Mouse (Mus musculus): Measurements from ENCODE around the gene Apoa1.

The Apoa1 gene

DNA sequence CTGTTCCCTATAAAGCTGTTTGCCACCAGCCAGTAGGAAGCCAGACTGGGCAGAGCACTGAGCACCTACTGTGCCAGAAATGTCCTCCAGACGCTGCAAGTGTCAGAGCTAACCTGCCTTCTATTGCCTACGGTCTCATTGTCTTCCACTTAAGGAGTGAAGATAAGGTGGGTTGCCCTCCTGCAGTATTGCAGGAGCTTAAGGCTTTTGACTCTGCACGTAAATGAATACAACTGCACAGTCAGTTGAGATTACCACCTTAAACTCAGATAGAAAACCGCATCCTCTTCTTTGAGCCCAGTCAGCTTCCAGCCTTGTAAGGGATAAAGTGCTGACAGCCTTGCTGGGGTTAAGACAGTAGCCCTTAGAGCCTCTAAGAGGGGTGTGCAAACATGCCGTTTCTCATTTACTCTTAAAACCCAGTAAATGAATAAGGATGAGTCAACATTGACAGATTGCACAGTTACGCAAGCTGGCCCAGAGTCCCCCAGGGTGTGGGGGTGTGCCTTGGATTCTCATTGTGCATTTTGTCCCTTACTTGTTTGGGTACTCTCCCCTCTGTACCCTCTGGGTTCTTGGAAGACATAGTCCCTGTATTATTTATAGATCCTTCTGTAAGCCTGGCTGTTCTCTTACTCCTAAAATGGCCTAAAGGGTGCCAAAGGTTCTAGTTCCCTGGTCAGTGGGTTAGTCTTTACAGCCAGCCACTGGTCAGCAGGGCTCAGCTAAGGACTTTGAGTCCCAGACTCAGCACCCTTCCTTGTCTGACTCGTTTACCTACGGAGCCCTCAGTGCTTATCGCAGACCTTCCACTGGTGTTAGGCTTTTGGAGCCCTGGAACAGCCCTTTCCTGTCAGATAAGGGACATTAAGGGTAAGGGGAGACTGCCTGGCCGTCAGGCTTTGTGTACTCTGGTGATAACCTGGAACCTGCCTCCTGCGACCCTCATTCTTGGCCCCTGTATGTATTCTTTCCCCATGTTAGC, 12.8 kb upstream of the Apoa1 start:
- DNase-seq (ENCODE audit: low spot score), result peak; percentile 26

DNA sequence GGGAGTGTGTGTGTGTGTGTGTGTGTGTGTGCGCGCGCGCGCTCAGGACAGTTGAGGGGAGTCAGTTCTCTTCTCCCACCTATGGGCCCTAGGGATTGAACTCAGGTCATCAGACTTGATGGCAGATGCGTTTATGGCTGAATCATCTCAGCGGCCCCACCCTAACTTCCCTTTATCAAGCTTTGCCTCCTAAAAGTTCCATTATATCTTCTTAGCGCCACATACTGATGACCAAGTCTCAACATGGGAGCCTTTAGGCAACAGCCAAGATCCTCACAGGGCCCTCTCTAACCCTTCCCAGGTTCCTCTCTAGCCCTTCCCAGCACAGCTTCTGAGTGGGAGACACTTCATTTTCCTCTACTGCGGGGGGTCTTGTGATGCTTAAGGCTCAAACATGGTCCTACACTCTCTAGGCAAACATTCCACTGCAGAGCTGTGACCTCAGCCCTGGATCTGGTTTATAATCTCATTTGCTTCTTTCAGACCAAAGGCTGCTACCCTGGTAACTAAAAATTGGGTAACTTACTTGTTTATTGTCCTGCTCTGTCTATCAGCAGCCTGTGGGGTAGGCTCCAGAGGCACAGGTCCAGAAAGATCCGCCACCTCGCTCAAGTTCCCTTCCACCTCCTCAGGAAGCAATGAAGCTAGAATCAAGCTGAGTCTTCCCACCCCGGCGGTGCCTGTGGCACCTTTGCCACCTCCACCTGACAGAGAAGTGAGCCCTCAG, 11.5 kb upstream of the Apoa1 start:
- no peak for DNase-seq (ENCODE audit: low spot score)

DNA sequence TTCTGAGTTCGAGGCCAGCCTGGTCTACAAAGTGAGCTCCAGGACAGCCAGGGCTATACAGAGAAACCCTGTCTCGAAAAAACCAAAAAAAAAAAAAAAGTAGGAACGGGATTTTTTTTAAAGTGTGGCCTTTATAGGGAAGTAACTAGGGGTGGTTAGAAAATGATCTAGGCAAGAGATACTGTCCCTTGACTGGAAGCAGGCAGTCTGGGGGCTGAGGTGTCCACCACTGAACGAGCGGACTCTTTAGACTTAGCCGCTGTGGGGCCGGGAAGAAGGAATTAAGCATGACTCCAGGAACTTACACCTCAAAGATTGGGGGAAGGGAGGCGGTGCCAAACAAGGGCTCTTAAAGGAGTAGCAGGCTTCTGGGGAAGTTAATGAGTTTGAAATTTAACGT, 10.2 kb upstream of the Apoa1 start:
- DNase-seq (ENCODE audit: low spot score), result no peak

DNA sequence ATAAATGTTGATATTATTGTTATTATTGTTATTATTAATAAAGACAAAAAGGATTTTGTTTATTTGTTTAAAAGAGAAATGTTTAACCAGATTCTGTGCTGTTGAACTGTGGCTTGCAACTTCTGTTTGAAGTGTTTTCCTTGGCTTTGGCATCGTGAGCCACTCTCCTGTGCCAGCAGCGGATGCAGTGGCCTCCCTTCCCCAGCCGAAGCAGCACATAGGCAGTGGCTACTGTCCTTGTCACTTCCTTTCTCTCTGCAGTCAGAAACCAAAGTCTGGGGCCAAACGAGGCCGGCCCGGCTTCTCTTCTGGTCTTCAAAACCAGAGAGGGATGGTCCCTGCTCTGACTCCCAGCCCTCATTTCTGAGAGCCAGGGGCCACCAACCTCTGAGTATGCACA, 5.3 kb upstream of the Apoa1 start:
- no peak for DNase-seq (ENCODE audit: low spot score)

DNA sequence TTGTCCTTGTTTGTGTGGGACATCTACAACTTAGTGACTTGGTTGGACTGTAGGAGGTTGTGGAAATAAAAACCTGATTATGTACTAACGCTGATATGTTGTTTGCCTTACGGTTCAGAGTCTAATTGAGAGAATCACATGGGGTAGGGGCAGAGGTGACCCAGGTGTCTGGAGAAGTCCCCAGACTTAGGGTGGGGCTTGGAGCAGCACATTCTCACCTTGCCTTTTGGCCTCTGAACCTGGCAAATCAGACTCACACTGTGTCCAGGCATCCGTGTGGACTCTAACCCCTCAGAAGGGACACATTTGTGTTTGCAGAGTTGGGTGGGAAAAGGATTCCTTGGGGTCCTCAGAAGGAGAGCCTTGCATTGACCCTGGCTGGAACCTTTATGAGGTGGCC, 4.3 kb upstream of the Apoa1 start:
- no peak for DNase-seq (ENCODE audit: low spot score)

DNA sequence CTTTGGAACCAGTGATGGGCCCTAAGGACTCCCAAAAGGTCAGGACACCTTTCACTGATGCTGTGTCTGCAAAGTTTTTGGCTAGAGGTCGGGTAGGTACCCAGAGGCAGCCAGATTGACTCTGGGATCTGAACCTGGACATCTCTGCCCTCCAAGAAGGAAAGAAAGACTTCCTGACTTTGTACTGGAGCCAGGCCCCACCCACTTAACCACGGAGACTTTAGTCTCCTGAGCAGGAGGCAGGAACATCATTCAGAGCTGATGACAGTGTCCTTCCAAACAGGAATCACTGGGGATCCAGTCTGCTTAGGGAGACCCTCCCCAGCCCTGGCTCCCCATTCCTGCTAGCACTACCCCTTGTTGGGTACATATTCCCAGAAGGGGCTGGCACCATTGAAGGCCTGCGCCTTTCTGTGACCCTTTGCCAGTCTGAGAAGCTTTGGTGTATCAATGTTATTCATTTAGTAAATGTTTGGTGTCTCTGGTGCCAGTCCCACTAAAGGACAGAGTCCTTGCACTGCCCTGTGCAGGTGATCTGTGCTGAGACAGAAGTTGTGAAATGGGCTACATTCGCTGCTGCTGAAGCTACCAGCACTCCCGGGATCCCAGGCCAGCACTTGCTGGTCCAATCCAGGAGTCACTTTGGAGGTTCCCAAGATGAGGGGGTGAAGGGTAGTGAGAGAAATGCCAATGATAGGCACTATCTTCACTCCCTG, 3.3 kb upstream of the Apoa1 start:
- DNase-seq (ENCODE audit: low spot score), result no peak

DNA sequence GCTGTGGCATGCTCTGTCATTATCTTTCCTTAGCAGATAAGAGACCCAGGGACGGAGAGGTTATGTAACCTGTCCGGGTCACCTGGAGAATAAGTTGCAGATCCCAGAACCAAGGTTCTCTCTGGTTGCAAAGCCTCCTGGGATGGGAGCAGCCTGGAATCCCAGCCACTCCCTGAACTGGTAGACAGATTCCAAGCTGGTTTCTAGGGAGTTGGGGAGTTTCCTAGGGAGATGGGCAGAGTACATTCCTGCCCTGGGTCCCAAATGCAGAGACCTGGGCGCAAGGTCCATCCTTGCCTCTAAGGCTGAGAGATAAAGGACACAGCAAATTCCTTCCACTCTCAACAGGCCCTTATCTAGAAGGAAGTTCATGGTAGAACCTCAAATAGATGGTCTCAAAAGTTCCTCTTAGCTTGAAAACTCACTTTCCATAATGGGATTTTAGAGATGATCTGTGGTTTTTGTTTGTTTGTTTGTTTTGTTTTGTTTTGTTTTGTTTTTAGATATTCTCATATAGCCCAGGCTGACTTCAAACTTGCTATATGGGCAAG, 1.2 kb upstream of the Apoa1 start:
- DNase-seq (ENCODE audit: low spot score), result no peak

DNA sequence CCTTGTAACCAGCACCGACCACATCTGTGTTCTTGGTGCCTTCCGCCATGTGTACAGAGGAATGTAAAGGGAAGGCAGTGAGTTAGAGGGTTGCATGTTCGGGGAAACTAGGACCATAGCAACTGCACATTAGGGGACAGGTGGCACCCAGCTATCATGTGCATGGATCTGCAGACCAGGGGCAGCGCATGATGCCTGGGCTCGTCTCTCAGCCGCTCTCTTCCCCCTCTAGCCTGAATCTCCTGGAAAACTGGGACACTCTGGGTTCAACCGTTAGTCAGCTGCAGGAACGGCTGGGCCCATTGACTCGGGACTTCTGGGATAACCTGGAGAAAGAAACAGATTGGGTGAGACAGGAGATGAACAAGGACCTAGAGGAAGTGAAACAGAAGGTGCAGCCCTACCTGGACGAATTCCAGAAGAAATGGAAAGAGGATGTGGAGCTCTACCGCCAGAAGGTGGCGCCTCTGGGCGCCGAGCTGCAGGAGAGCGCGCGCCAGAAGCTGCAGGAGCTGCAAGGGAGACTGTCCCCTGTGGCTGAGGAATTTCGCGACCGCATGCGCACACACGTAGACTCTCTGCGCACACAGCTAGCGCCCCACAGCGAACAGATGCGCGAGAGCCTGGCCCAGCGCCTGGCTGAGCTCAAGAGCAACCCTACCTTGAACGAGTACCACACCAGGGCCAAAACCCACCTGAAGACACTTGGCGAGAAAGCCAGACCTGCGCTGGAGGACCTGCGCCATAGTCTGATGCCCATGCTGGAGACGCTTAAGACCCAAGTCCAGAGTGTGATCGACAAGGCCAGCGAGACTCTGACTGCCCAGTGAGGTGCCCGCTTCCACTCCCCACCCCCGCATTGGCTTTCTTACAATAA, 1.4 kb downstream of the Apoa1 start:
- peak; percentile 39 for DNase-seq (ENCODE audit: low spot score)

DNA sequence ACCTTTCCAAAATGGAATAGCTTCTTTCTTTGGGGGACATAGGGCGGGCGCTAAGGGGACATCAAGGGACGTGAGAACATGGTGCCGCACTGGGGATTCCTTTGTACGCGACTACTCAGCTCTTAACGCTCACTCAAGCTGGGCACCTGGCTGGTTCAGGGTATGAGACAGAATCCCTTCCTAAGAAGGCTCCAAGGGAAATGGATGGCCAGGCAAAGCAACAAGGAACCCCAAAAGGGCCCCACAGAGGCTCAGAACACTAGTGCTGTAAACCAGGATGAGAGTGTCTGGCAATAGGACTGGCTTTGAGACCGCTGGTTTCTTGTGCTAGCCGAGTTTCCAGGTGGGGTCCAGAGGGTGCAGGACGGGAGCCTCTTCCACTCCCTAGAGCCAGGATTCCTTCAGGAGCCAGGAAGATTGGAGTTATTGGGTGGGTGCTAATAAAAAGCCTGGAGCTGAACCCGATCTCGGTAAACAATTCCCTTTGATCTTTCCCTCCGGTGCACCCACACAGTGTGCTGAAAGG, 2.1 kb downstream of the Apoa1 start:
- no peak for DNase-seq (ENCODE audit: low spot score)

DNA sequence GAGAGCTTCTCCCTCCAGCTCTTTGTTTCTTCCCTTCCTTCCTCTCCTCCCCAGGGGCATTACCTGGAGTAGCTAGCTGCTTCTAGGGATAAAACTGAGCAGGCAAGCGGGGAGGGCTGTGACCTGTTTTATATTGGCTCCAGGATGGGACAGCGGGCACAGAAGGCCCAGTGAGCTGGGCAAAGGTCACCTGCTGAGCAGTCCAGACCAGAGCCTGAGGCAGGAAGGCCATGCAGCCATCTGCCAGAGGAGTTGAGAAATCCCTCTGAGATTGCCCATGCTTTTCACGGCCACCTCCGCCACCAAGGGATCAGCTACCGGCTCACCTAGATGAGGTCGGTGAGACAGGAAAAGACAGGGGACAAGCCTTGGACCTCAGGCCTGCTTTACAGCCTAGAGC, 6.8 kb downstream of the Apoa1 start:
- DNase-seq (ENCODE audit: low spot score), result no peak

DNA sequence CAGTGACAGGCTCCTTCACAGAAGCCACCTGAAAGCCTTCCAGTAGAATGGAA, 7.0 kb downstream of the Apoa1 start, which contains the start of gene Apoc3:
TSS of gene Apoc3 (minus strand) at position 41 of the 53 bp plus-strand sequence.
- DNase-seq (ENCODE audit: low spot score), result no peak

DNA sequence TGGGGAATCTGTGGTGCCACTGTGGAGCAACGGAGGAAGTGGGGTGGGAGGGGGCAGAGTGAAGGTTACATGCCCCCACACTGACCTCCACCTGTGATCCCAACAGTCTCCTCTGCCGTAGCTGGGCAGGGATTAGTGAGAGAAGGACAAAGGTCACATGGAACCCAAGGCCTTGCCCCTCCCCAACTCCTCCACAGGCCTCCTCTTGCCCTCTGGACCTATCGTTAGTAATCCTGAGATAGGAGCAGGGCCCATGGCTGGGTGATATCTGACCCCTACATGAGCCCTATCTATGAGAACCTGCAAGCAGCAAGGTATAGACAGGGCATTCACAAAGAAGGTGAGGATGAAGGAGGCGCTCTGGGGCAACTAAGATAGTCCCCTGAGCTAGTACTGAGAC, 7.3 kb downstream of the Apoa1 start:
- no peak for DNase-seq (ENCODE audit: low spot score)

DNA sequence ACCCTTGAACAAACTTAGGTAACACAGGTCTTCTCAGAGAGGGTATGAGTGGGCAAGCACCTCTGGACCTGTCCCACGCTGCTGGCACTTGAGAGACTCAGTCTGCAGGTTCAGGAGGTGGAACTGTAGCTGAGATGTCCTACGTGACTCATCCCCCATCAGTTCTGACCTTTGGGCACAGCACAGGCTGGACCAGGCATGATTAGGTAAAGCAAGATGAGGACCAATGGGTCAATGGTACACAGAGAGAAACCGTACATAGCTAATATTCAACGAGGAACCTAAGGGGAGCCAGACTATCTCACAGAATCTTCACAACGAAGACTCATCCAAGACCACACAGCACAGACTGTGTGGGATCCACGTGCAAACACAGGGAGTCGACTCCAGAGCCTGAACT, 10.5 kb downstream of the Apoa1 start:
- DNase-seq (ENCODE audit: low spot score), result no peak

DNA sequence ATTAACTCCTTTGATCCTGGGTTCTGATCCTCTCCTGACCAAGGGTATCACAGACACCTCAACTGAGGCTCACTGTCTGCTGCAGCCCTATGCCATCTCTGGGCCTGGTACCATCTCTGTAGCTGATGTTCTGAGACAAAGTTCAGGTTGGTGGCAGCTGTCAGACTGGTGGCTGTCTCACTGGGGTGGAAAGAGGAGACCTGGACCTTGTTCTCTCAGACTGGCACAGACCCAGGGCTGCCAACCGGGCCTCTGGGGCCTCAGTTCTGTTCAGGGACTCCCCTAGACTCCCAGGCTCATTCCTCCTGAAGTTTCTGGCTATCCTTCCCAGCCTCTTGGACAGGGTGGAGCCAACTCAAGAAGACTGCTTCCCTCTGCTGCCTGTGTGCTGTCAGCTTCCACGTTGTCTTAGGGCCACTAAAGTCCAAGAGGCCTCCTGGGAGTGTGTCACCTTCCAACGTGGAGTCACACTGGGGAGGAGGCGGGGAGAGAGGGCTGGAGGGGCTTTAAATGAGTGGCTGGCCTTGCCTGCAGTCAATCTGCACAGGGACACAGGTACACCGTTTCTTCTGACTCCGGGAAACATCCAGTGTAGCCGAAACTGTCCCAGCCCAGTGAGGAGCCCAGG, 12.3 kb downstream of the Apoa1 start, which contains the start of gene Apoa4:
TSS of gene Apoa4 (plus strand) at position 171 of the 628 bp plus-strand sequence.
- DNase-seq (ENCODE audit: low spot score), result no peak

DNA sequence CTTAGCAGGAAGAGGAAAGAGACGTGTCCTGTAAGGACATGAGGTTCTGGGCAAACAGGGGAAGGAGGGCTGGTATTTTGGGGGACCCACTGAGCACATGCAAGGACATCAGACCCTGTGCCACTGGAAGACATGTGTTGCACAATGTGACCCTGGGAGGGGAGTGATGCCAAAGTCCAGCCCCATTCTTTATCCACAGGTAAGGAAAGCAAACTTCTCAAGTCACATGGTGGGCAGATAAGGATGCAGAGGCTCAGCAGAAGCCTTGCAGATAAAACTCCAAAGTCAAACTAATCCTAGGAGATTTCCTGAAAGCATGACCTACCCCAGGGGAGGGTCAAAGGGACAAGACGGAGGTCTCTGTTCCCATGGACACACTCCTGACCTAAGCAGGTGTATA, 13.4 kb downstream of the Apoa1 start:
- DNase-seq (ENCODE audit: low spot score), result no peak

DNA sequence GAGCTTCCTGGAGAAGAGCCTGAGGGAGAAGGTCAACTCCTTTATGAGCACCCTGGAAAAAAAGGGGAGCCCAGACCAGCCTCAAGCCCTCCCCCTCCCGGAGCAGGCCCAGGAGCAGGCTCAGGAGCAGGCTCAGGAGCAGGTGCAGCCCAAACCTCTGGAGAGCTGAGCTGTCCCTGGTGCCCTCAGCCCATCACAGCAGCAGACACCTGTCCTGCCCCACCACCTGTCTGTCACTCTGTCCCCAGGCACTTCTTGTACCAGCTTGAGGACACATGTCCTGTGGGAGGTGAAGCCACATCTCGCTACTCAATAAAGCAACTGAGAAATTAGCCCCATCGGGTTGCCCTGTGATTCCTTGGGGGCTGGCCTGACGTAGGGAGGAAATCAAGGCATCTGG, 14.7 kb downstream of the Apoa1 start:
- DNase-seq (ENCODE audit: low spot score), result no peak

DNA sequence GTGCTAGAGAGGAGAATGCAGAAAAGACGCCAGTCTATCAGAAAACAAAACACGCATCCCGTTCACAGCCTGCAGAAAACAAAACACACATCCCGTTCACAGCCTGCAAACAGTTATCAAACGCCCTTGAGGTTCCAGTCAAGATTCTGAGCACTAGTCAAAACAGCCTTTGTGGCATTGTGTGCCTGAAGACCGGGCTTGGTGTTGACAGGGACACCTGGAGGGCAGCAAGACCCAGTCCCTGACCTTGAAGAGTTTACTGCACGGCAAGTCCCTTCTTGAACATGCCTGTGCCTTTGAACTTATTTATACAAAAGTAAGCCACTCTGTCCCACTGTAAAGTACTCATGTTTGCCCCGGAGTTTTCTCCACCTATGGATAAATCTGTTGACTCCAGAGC, 15.2 kb downstream of the Apoa1 start:
- DNase-seq (ENCODE audit: low spot score), result no peak

DNA sequence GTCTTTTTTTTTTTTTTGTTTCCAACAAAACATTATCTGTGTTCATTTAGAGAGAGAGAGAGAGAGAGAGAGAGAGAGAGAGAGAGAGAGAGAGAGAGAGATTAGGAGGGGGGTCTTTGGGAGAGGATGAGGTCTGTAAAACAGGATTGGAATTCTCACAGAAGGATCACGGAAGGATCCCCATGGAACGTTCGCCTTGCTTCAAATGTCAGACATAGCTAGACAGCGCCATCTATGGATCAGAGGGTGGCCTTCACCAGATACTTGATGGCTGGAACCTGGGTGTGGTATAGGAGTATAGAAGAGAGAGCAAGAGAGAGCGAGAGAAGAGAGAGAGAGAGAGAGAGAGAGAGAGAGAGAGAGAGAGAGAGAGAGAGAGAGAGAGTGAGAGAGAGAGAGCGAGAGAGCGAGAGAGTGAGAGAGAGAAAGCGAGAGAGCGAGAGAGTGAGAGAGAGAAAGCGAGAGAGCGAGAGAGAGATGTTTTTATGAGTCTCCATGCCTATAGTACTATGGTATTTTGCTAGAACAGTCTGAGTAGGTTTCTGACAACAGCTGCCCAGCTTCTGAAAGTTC, 18.5 kb downstream of the Apoa1 start:
- peak; percentile 53 for DNase-seq (ENCODE audit: low spot score)

DNA sequence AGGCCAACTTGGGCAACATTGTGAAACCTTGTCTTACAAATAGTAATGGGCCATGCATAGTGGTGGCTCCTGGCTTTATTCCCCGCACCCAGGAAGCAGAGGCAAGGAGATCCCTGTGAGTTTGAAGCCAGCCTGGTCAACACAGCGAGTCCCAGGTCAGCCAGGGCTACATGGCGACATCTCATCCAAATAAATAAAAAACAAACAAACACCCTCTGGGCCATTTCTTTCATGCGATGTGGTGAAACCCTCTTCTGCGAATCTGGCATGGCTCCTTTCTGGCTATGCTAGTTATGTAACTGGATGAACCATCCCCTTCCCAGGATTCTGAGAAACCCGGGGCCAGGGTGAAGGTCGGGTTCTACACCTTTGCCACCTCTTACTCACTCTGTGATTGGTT, 27.8 kb downstream of the Apoa1 start:
- DNase-seq (ENCODE audit: low spot score), result no peak

DNA sequence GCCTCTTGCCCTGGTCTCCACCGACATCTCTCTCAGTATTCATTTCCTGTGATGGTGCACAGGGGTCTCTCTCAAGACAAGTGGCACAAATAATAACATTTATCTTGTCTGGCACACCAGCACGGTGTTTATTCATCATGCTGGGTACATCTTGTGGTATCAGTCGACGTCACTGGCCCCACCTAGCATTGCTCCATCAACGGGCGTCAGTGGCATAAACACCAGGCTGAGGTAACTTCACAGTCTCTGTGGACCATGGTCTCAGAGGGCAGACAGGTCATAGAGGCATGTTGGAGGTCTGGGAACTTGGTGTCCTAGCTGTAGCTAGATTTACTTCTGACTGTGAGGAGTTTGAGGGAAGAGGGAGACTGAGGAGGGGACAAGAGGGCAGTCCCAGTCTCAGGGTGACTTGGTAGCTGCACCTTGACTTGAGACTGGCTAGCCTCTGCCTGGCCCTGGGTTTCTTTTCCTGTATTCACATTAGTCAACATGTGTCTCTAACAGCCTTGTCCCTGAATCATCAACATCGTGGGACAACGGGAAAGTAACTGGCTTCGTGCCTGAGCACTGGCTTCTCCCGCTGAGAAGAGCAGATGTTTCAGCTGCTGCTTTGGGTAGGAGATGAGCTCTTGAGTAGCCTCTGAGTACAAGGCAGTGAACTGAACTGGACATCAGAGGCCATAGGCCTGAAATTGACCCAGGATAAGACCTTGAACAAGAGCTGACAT, 28.4 kb downstream of the Apoa1 start:
- no peak for DNase-seq (ENCODE audit: low spot score)

Data from c-Kit-positive CD71-positive TER-119-positive erythroid progenitor cells, embryonic 14.5 days (primary cell).